In the genomic region with DNA sequence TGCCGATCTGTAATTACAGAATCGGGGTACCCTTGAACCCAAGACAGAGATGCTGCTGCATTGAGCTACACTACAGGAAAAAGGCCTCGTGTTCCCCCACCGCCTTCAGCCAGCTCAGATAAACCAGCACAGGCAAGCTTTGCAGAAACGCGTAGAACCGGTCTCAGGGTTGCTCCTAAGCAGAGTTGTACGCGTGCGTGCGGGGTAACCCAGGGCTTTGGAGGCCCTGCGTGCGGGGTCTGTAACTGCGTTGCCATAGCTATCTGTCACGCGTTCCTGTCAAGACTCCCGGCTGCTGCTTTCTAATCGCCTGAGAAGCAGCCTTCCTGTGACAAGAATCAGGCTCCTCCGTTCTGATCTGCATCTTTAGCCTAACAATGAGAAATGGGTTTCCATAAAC, we compare ENCODE assay signal across 8 mouse cellular contexts.
DNase-seq lines count a peak whose midpoint lies in the region; ATAC-seq and TF ChIP-seq lines count a peak whose summit lies in the region.

No protein-coding gene starts in this region.

- H3K36me3 ChIP-seq in embryonic facial prominence, embryonic 10.5 days (replicated peaks), result no peaks in the 10 kb centered on the region
- H3K36me3 ChIP-seq in hindbrain, embryonic 12.5 days, result no peaks in the 10 kb centered on the region
- H3K36me3 ChIP-seq in liver, embryonic 15.5 days (replicated peaks), result no peaks in the 10 kb centered on the region
- H3K36me3 ChIP-seq in small intestine, adult 2 months (ENCODE audit: control insufficient read depth, insufficient read depth, low read length), result no peaks in the 10 kb centered on the region

- no peak for TF ChIP-seq CTCF in left cerebral cortex, adult 2 months (IDR thresholded peaks at IDR 0.05)
- TF ChIP-seq CTCF in small intestine, adult 2 months (IDR thresholded peaks at IDR 0.05; ENCODE audit: extremely low read depth, insufficient read length, insufficient replicate concordance, low read depth, low read length), result no peak

- peaks cover 53% of the 10 kb centered on the region for H3K27me3 ChIP-seq in embryonic facial prominence, embryonic 10.5 days (replicated peaks; ENCODE audit: low read depth, poor library complexity, severe bottlenecking)
- peaks cover 7% of the 10 kb centered on the region; the same call in 1 of the 2 replicates for H3K27me3 ChIP-seq in hindbrain, embryonic 12.5 days
- peaks cover 39% of the 10 kb centered on the region for H3K27me3 ChIP-seq in liver, embryonic 15.5 days
- H3K27me3 ChIP-seq in small intestine, adult 2 months (ENCODE audit: control insufficient read depth, insufficient read depth, low read length), result peaks cover 29% of the 10 kb centered on the region

- H3K27ac ChIP-seq in left cerebral cortex, adult 2 months, result no peak overlapping the region
- H3K27ac ChIP-seq in embryonic facial prominence, embryonic 10.5 days (replicated peaks), result no peak overlapping the region
- H3K27ac ChIP-seq in hindbrain, embryonic 12.5 days, result peak overlapping the region; percentile 18; the same call in 1 of the 2 replicates
- no peak overlapping the region for H3K27ac ChIP-seq in liver, embryonic 15.5 days (replicated peaks)
- no peak overlapping the region for H3K27ac ChIP-seq in small intestine, adult 2 months (ENCODE audit: insufficient read depth, low read depth, low read length)

- H3K4me1 ChIP-seq in embryonic facial prominence, embryonic 10.5 days, result peaks cover 35% of the 10 kb centered on the region
- peaks cover 6% of the 10 kb centered on the region; the same call in 1 of the 2 replicates for H3K4me1 ChIP-seq in hindbrain, embryonic 12.5 days
- peaks cover 13% of the 10 kb centered on the region for H3K4me1 ChIP-seq in liver, embryonic 15.5 days (replicated peaks)
- no peaks in the 10 kb centered on the region for H3K4me1 ChIP-seq in small intestine, adult 2 months (ENCODE audit: control insufficient read depth, insufficient read depth, insufficient read length, low read length)

- intact Hi-C loops in left cerebral cortex, adult 2 months (cut with DNase I), result loop anchor here (5.0 to 10.0 kb wide), 3 partner anchors 272 to 535 kb away; no protein-coding TSS in a partner anchor

- ATAC-seq in hindbrain, embryonic 12.5 days (ENCODE audit: low FRiP score), result peak; percentile 62
- no peak for ATAC-seq in liver, embryonic 15.5 days (ENCODE audit: insufficient read depth)
- ATAC-seq in erythroid progenitor cell, adult 5-6 weeks (replicated peaks; ENCODE audit: low FRiP score, poor library complexity, severe bottlenecking), result no peak

- peak overlapping the region; percentile 38 for H3K9ac ChIP-seq in hindbrain, embryonic 12.5 days
- H3K9ac ChIP-seq in liver, embryonic 15.5 days, result 0 out of 2 replicates have a peak overlapping the region, but pooled peaks have one; percentile 18

- 0 out of 2 replicates have a peak overlapping the region, but pooled peaks have one; percentile 1 for H3K4me3 ChIP-seq in left cerebral cortex, adult 2 months
- H3K4me3 ChIP-seq in embryonic facial prominence, embryonic 10.5 days, result peak overlapping the region; percentile 45
- peak overlapping the region; percentile 20; the same call in 1 of the 2 replicates for H3K4me3 ChIP-seq in hindbrain, embryonic 12.5 days
- 0 out of 2 replicates have a peak overlapping the region, but pooled peaks have one; percentile 16 for H3K4me3 ChIP-seq in liver, embryonic 15.5 days (replicated peaks)
- peak overlapping the region; percentile 4; the same call in 1 of the 2 replicates for H3K4me3 ChIP-seq in small intestine, adult 2 months (ENCODE audit: low read depth, low read length)

- H3K9me3 ChIP-seq in embryonic facial prominence, embryonic 10.5 days, result no peaks in the 10 kb centered on the region
- H3K9me3 ChIP-seq in hindbrain, embryonic 12.5 days (replicated peaks), result no peaks in the 10 kb centered on the region
- no peaks in the 10 kb centered on the region for H3K9me3 ChIP-seq in liver, embryonic 15.5 days (replicated peaks)

- peak; percentile 15 to 28 for DNase-seq in left cerebral cortex, adult 2 months (ENCODE audit: extremely low spot score in 1 of 2, low spot score in 2 of 2)
- DNase-seq in left cerebral cortex, adult 8-10 months (ENCODE audit: low spot score in 2 of 2), result no peak
- DNase-seq in embryonic facial prominence, embryonic 10.5 days (ENCODE audit: low spot score), result peak; percentile 67
- no peak for DNase-seq in spleen, adult 18-20 months

- no peak for TF ChIP-seq POLR2A in small intestine, adult 2 months (IDR thresholded peaks at IDR 0.05; ENCODE audit: low read depth, low read length)

- H3K4me2 ChIP-seq in hindbrain, embryonic 12.5 days (replicated peaks), result peak overlapping the region; percentile 47
- H3K4me2 ChIP-seq in liver, embryonic 15.5 days, result peak overlapping the region; percentile 56

- WGBS in embryonic facial prominence, embryonic 10.5 days, result 5% methylated on average over 19 of the region's 19 CpGs
- 5% methylated on average over 19 of the region's 19 CpGs for WGBS in hindbrain, embryonic 12.5 days
- WGBS in liver, embryonic 15.5 days (ENCODE audit: insufficient replicate concordance), result 4% methylated on average over 19 of the region's 19 CpGs
- WGBS in small intestine, adult 2 months, result 11% methylated on average over 19 of the region's 19 CpGs

Comparison
In these comparisons a context has a peak if more than half of its experiments do, and no peak if none do; other contexts are left out.
1. DNase-seq: peak in left cerebral cortex, adult 2 months (2 of 2) and embryonic facial prominence, embryonic 10.5 days (single experiment); none in left cerebral cortex, adult 8-10 months (0 of 2) and spleen, adult 18-20 months (0 of 2).
2. Peak in every context shown above with its lines, with median percentiles within 50 percentile points of each other: H3K4me3 ChIP-seq.